Mouse (Mus musculus) stomach, postnatal 0 days (tissue): ENCODE measurements around the gene Slc44a1. TPM values are rescaled to one million over a fixed set of nuclear protein-coding genes. Genes with fewer than 3 reads are reported as not detected.

ENCODE experiments used
- ATAC-seq: fragments of 200-750 bp; cut with Nextera tagmentation; 2 replicates; pipeline ENCODE4 v1.8.0; 2017; ENCODE audit not compliant: low FRiP score, low TSS enrichment
- DNase-seq: peaks from one replicate; pipeline ENCODE4 v3.0.0-alpha.2; 2016; ENCODE audit warnings: low spot score
- H3K27ac ChIP-seq: fragments of 300-500 bp; sonication (generic); replicated peaks from 2 replicates; pipeline ENCODE4 v1.5.1; 2014; ENCODE audit warnings: mild to moderate bottlenecking, control low read depth
- H3K27me3 ChIP-seq: fragments of 300-500 bp; sonication (generic); 2 replicates; pipeline ENCODE4 v1.6.1; 2014; ENCODE audit warnings: low read length; ENCODE audit not compliant: control insufficient read depth, insufficient read depth
- H3K36me3 ChIP-seq: fragments of 300-500 bp; sonication (generic); 2 replicates; pipeline ENCODE4 v1.6.1; 2014; ENCODE audit warnings: low read length, mixed read lengths; ENCODE audit not compliant: control insufficient read depth, insufficient read depth
- H3K4me1 ChIP-seq: fragments of 300-500 bp; sonication (generic); replicated peaks from 2 replicates; pipeline ENCODE4 v1.6.1; 2014; ENCODE audit warnings: antibody characterized with exemption; ENCODE audit not compliant: control insufficient read depth, insufficient read depth
- H3K4me2 ChIP-seq: fragments of 300-500 bp; sonication (generic); replicated peaks from 2 replicates; pipeline ENCODE4 v1.6.1; 2014; ENCODE audit warnings: low read depth, mild to moderate bottlenecking, control low read depth, moderate library complexity
- H3K4me3 ChIP-seq: fragments of 300-500 bp; sonication (generic); 2 replicates; pipeline ENCODE4 v1.5.1; 2014; ENCODE audit warnings: low read depth, low read length, control low read depth
- H3K9ac ChIP-seq: fragments of 300-500 bp; sonication (generic); 2 replicates; pipeline ENCODE4 v1.6.1; 2014; ENCODE audit warnings: mild to moderate bottlenecking, low read length, control low read depth, mixed read lengths
- H3K9me3 ChIP-seq: fragments of 300-500 bp; sonication (generic); 2 replicates; pipeline ENCODE4 v1.6.1; 2016; ENCODE audit warnings: low read length; ENCODE audit not compliant: control insufficient read depth
- CTCF ChIP-seq: IDR thresholded peaks from 2 replicates; pipeline ENCODE4 v1.5.1; 2016; ENCODE audit warnings: antibody characterized with exemption, low read depth, mild to moderate bottlenecking, moderate library complexity
- EP300 ChIP-seq: optimal IDR thresholded peaks from 2 replicates; pipeline ENCODE3; 2016; ENCODE audit warnings: antibody characterized with exemption
- WGBS: fragments of 180-500 bp; shearing (Covaris S2); extraction: QIAGEN DNeasy Blood & Tissue Kit; methylation state at CpG from one replicate; pipeline ENCODE4 v1.1.7; 2014; 5-methylcytosine and 5-hydroxymethylcytosine counted together
- polyA plus RNA-seq: library from polyadenylated mRNA; unstranded; fragments of >200 nt; fragmentation: Nextera tagmentation; extraction: Ambion mirVana; gene quantifications from 2 replicates; pipeline ENCODE4 v1.2.1, GENCODE M21; 2015

Gene Slc44a1
- polyA plus RNA-seq, 1 experiment from 2014 or later, result 31.9 TPM

GRCm38 (mm10) chr4:53617968-53618367 is 177.8 kb downstream of the Slc44a1 start:
- Histone ChIP-seq H3K4me3 (no peak overlapping the region), H3K9ac (no peak overlapping the region), H3K36me3 (no peaks in the 10 kb centered on the region), H3K4me1 (no peaks in the 10 kb centered on the region), H3K27me3 (no peaks in the 10 kb centered on the region), H3K27ac (no peak overlapping the region), H3K9me3 (no peaks in the 10 kb centered on the region), H3K4me2 (no peak overlapping the region)
- ATAC-seq (no peak), DNase-seq (no peak)
- WGBS, result 54% methylated on average over 3 of the region's 3 CpGs
- TF ChIP-seq EP300 (no peak), CTCF (no peak)

GRCm38 (mm10) chr4:53620104-53620503 is 179.9 kb downstream of the Slc44a1 start:
- no peak for DNase-seq
- Histone ChIP-seq H3K9me3 (no peaks in the 10 kb centered on the region), H3K27me3 (no peaks in the 10 kb centered on the region), H3K9ac (no peak overlapping the region), H3K36me3 (no peaks in the 10 kb centered on the region), H3K4me3 (no peak overlapping the region), H3K4me1 (no peaks in the 10 kb centered on the region), H3K4me2 (no peak overlapping the region), H3K27ac (no peak overlapping the region)
- TF ChIP-seq CTCF, result no peak
- TF ChIP-seq EP300, result no peak
- no peak for ATAC-seq
- WGBS, result 88% methylated on average over 6 of the region's 6 CpGs

- Histone ChIP-seq H3K4me2 (no peak overlapping the region), H3K4me1 (no peaks in the 10 kb centered on the region), H3K36me3 (no peaks in the 10 kb centered on the region), H3K9ac (no peak overlapping the region), H3K4me3 (no peak overlapping the region), H3K9me3 (no peaks in the 10 kb centered on the region), H3K27ac (no peak overlapping the region), H3K27me3 (no peaks in the 10 kb centered on the region)
- TF ChIP-seq CTCF (no peak), EP300 (no peak)
- WGBS, result 54% methylated on average over 6 of the region's 6 CpGs
- DNase-seq (no peak), ATAC-seq (no peak)
These were observed 180.9 kb downstream of the Slc44a1 start for GRCm38 (mm10) chr4:53621084-53621483.

GRCm38 (mm10) chr4:53621490-53621889 is 181.3 kb downstream of the Slc44a1 start:
- no peak for DNase-seq
- Histone ChIP-seq H3K27ac (no peak overlapping the region), H3K4me2 (no peak overlapping the region), H3K9ac (no peak overlapping the region), H3K4me1 (no peaks in the 10 kb centered on the region), H3K9me3 (no peaks in the 10 kb centered on the region), H3K27me3 (no peaks in the 10 kb centered on the region), H3K4me3 (no peak overlapping the region), H3K36me3 (no peaks in the 10 kb centered on the region)
- ATAC-seq, result peak; percentile 70
- TF ChIP-seq EP300 (no peak), CTCF (no peak)
- WGBS, result 22% methylated on average over 5 of the region's 5 CpGs

GRCm38 (mm10) chr4:53623711-53624110 is 183.5 kb downstream of the Slc44a1 start:
- Histone ChIP-seq H3K9ac (no peak overlapping the region), H3K9me3 (no peaks in the 10 kb centered on the region), H3K36me3 (no peaks in the 10 kb centered on the region), H3K4me1 (no peaks in the 10 kb centered on the region), H3K27me3 (no peaks in the 10 kb centered on the region), H3K27ac (no peak overlapping the region), H3K4me3 (no peak overlapping the region), H3K4me2 (no peak overlapping the region)
- TF ChIP-seq EP300 (no peak), CTCF (no peak)
- ATAC-seq (no peak), DNase-seq (no peak)
- WGBS, result 94% methylated on average over 1 of the region's 1 CpGs

GRCm38 (mm10) chr4:53624816-53625215 is 184.6 kb downstream of the Slc44a1 start:
- 47% methylated on average over 4 of the region's 4 CpGs for WGBS
- Histone ChIP-seq H3K27ac (no peak overlapping the region), H3K4me3 (no peak overlapping the region), H3K9ac (no peak overlapping the region), H3K36me3 (no peaks in the 10 kb centered on the region), H3K4me1 (no peaks in the 10 kb centered on the region), H3K9me3 (no peaks in the 10 kb centered on the region), H3K27me3 (no peaks in the 10 kb centered on the region), H3K4me2 (no peak overlapping the region)
- DNase-seq (no peak), ATAC-seq (no peak)
- no peak for TF ChIP-seq EP300
- TF ChIP-seq CTCF, result no peak
